Mouse (Mus musculus) ES-E14 (cell line): ENCODE measurements around the gene Foxn3. TPM values are rescaled to one million over a fixed set of nuclear protein-coding genes. Genes with fewer than 3 reads are reported as not detected.

ENCODE experiments used
- DNase-seq: peaks from one replicate; pipeline ENCODE4 v3.0.0-alpha.2; 2013; ENCODE audit warnings: low read depth, low spot score
- H3K27ac ChIP-seq: 2 replicates; pipeline ENCODE4 v1.5.1; 2012; ENCODE audit warnings: low read depth, mild to moderate bottlenecking, low read length, moderate library complexity, mixed read lengths; ENCODE audit not compliant: poor library complexity, insufficient read depth, severe bottlenecking
- H3K36me3 ChIP-seq: 2 replicates; pipeline ENCODE4 v1.6.1; 2012; ENCODE audit warnings: mild to moderate bottlenecking, low read length, moderate library complexity, mixed read lengths; ENCODE audit not compliant: control insufficient read depth, poor library complexity, insufficient read depth, severe bottlenecking
- H3K4me1 ChIP-seq, 2 experiments: fragments of 150-350 bp in 1 of 2; sonication (generic) in 1 of 2; 2 replicates each; pipeline ENCODE4 v1.6.1; 2012; ENCODE audit warnings: low read length in 2 of 2, mild to moderate bottlenecking in 1 of 2, mixed read lengths in 1 of 2; ENCODE audit not compliant: control insufficient read depth in 2 of 2, insufficient read depth in 2 of 2, poor library complexity in 1 of 2
- H3K4me3 ChIP-seq, 2 experiments: fragments of 150-350 bp in 1 of 2; sonication (generic) in 1 of 2; 2 replicates each; pipeline ENCODE4 v1.5.1; 2012; ENCODE audit warnings: low read length in 2 of 2, low read depth in 1 of 2, mild to moderate bottlenecking in 1 of 2, mixed read lengths in 1 of 2; ENCODE audit not compliant: insufficient read depth in 1 of 2, poor library complexity in 1 of 2, severe bottlenecking in 1 of 2
- H3K9ac ChIP-seq: 2 replicates; pipeline ENCODE4 v1.6.1; 2012; ENCODE audit warnings: low read depth, mild to moderate bottlenecking, low read length, mixed read lengths; ENCODE audit not compliant: poor library complexity, insufficient read depth, severe bottlenecking
- H3K9me3 ChIP-seq: fragments of 150-350 bp; sonication (generic); 2 replicates; pipeline ENCODE4 v1.6.1; 2012; ENCODE audit warnings: low read depth, mild to moderate bottlenecking, low read length; ENCODE audit not compliant: control insufficient read depth, insufficient read depth
- CHD2 ChIP-seq: IDR thresholded peaks from 2 replicates; pipeline ENCODE4 v1.6.1; 2014; ENCODE audit warnings: mild to moderate bottlenecking, low read depth, low read length, inconsistent platforms
- HCFC1 ChIP-seq: IDR thresholded peaks from 2 replicates; pipeline ENCODE4 v1.6.1; 2012; ENCODE audit warnings: low read length, inconsistent platforms, borderline replicate concordance; ENCODE audit not compliant: insufficient read depth
- MAFK ChIP-seq: IDR thresholded peaks from 2 replicates; pipeline ENCODE4 v1.6.1; 2014; ENCODE audit warnings: mild to moderate bottlenecking, low read depth, low read length, inconsistent platforms; ENCODE audit not compliant: insufficient read depth
- ZC3H11A ChIP-seq: IDR thresholded peaks from 2 replicates; pipeline ENCODE4 v1.6.1; 2012; ENCODE audit warnings: low read depth, mild to moderate bottlenecking, inconsistent platforms, low read length, borderline replicate concordance
- ZNF384 ChIP-seq: IDR thresholded peaks from 2 replicates; pipeline ENCODE4 v1.6.1; 2012; ENCODE audit warnings: low read depth, low read length, inconsistent platforms
- in situ Hi-C, 2 experiments: fragments of 600-800 bp; cut with MboI; formaldehyde crosslinking; loops; one replicate each; pipeline ENCODE4 v1.15.1; 2025; ENCODE audit warnings: low sequenced_read_pairs in 2 of 2, inconsistent platforms in 1 of 2; ENCODE audit not compliant: unreplicated experiment in 2 of 2
- total RNA-seq: library from RNA; depleted of rRNA; stranded (reverse); fragments of 300-350 nt; gene quantifications from 2 replicates; pipeline ENCODE4 v1.2.3, GENCODE M21; 2012

The Foxn3 gene
- total RNA-seq, 1 experiment: 34.6 TPM

- Histone ChIP-seq H3K9me3 (no peaks in the 10 kb centered on the region), H3K4me1 (peaks cover 0 to 10% of the 10 kb centered on the region in 2 experiments; a peak in 1 of 4 replicates), H3K27ac (no peak overlapping the region), H3K36me3 (no peaks in the 10 kb centered on the region; the same call in 1 of the 2 replicates), H3K9ac (no peak overlapping the region), H3K4me3 (no peak overlapping the region)
- no peak for TF ChIP-seq ZNF384
- DNase-seq: no peak
- in situ Hi-C loops: no loop called here
Measured at GRCm38 (mm10) chr12:99221087-99221846, 342.1 kb downstream of the Foxn3 start.

- peaks cover 0 to 11% of the 10 kb centered on the region in 2 experiments; a peak in 1 of 4 replicates for H3K4me1 ChIP-seq
- no peaks in the 10 kb centered on the region; the same call in 1 of the 2 replicates for H3K36me3 ChIP-seq
- H3K4me3 ChIP-seq: no peak overlapping the region
- TF ChIP-seq HCFC1: no peak
- TF ChIP-seq CHD2: no peak
- no peak for TF ChIP-seq ZNF384
- TF ChIP-seq ZC3H11A: no peak
- no peak for TF ChIP-seq MAFK
- no peak overlapping the region for H3K27ac ChIP-seq
- in situ Hi-C loops: no loop called here
- no peak for DNase-seq
- no peak overlapping the region for H3K9ac ChIP-seq
- H3K9me3 ChIP-seq: no peaks in the 10 kb centered on the region
Measured at GRCm38 (mm10) chr12:99220333-99220732, 343.0 kb downstream of the Foxn3 start.

GRCm38 (mm10) chr12:99219812-99220211 is 343.6 kb downstream of the Foxn3 start:
- no peak overlapping the region for H3K27ac ChIP-seq
- no peaks in the 10 kb centered on the region for H3K9me3 ChIP-seq
- DNase-seq: no peak
- no peak overlapping the region for H3K4me3 ChIP-seq
- H3K4me1 ChIP-seq: peaks cover 0 to 11% of the 10 kb centered on the region in 2 experiments; a peak in 1 of 4 replicates
- TF ChIP-seq MAFK: no peak
- no peak for TF ChIP-seq CHD2
- no peak for TF ChIP-seq ZNF384
- TF ChIP-seq ZC3H11A: no peak
- TF ChIP-seq HCFC1: no peak
- no peaks in the 10 kb centered on the region; the same call in 1 of the 2 replicates for H3K36me3 ChIP-seq
- no peak overlapping the region for H3K9ac ChIP-seq
- in situ Hi-C loops: no loop called here

GRCm38 (mm10) chr12:99217145-99217698 is 346.2 kb downstream of the Foxn3 start:
- H3K9me3 ChIP-seq: no peaks in the 10 kb centered on the region
- no peak overlapping the region for H3K4me3 ChIP-seq
- in situ Hi-C loops: no loop called here
- peaks cover 0 to 11% of the 10 kb centered on the region in 2 experiments; a peak in 1 of 4 replicates for H3K4me1 ChIP-seq
- TF ChIP-seq MAFK: no peak
- no peak for TF ChIP-seq CHD2
- TF ChIP-seq ZNF384: no peak
- no peak for TF ChIP-seq HCFC1
- no peak for TF ChIP-seq ZC3H11A
- no peak for DNase-seq
- H3K27ac ChIP-seq: no peak overlapping the region
- no peak overlapping the region for H3K9ac ChIP-seq
- H3K36me3 ChIP-seq: peaks cover 7% of the 10 kb centered on the region; the same call in 1 of the 2 replicates
